Mouse (Mus musculus): Measurements from ENCODE around the gene Prune1. TPM values are rescaled to one million over a fixed set of nuclear protein-coding genes. Genes with fewer than 3 reads are reported as not detected.

Prune1 gene
- polyA plus RNA-seq, 1 experiment from 2014 or later, result 20.3 TPM

DNA sequence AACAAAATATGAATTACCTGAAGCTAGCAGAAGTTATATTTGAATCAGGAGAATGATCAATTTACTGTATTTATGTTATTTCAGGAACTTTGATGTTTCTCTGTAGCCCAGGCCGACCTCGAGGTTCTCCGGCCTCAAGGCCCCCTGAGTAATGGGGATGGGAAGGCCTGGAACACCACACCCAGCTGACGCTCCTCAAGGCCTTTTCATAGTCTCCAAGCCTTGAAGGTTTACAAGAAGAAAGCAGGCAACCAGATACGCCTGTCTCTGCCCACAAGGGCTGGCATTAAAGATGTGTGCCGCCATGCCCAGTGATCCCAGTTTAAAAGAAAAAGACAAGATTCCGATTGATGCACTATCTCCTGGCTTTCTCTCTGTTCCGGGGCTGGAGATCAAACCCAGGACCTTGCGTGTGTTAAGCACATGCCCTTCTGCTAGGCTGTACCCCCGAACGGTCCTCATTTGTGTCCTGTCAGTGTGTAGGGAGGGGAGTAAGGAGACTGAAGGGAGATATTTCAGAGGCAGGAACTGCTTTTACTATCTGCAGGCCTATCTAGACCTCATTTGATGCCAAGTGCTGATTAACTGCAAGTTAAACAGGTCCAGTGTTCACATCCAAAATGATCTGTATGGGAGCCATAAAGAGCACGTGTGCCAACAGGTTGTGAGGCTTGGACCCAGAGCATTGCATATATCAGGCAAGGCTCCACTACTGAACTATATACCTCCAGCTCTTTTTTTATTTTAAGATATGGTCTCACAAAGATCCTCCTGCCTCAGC is 2.8 kb upstream of the Prune1 start:
- Histone ChIP-seq H3K4me2 (ENCODE audit: low read length) (peak overlapping the region; percentile 75), H3K4me1 (replicated peaks; ENCODE audit: insufficient read depth, low read length) (peaks cover 20% of the 10 kb centered on the region), H3K9ac (ENCODE audit: low read depth, low read length) (no peak overlapping the region), H3K9me3 (replicated peaks; ENCODE audit: low read length) (no peaks in the 10 kb centered on the region), H3K27ac (no peak overlapping the region), H3K27me3 (ENCODE audit: insufficient read depth, low read length) (no peaks in the 10 kb centered on the region), H3K4me3 (replicated peaks; ENCODE audit: low read depth, low read length) (peak overlapping the region; percentile 58; the same call in 1 of the 2 replicates), H3K36me3 (ENCODE audit: insufficient read depth, low read length) (peaks cover 16% of the 10 kb centered on the region; the same call in 1 of the 2 replicates)
- ATAC-seq (replicated peaks; ENCODE audit: low FRiP score, low read depth) (no peak), DNase-seq (ENCODE audit: low spot score) (no peak)
- 82% methylated on average over 12 of the region's 12 CpGs for WGBS
- TF ChIP-seq CTCF (IDR thresholded peaks at IDR 0.05; ENCODE audit: low read depth), result no peak

DNA sequence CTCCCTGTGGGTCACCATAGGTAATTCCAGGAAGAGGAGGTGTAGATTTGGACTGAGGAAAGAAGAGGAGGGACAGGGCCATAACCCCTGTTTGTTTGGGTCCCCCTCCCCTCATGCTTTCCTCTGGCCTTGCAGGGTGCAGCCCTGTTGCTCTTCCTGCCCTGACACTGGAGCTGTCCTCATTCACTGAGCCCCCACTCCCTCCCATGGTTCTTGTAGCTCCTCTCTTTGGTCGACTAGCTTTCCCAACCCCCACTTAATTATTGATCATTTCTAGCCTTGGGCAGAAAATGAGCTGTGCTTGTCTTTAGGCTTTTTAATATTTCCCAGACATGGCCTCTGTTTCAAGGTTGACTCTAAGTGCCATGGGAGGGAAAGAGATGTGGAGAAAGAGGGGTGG is 2.2 kb upstream of the Prune1 start:
- ATAC-seq (replicated peaks; ENCODE audit: low FRiP score, low read depth), result no peak
- peak overlapping the region; percentile 97 for H3K27ac ChIP-seq
- peak overlapping the region; percentile 77 for H3K9ac ChIP-seq (ENCODE audit: low read depth, low read length)

DNA sequence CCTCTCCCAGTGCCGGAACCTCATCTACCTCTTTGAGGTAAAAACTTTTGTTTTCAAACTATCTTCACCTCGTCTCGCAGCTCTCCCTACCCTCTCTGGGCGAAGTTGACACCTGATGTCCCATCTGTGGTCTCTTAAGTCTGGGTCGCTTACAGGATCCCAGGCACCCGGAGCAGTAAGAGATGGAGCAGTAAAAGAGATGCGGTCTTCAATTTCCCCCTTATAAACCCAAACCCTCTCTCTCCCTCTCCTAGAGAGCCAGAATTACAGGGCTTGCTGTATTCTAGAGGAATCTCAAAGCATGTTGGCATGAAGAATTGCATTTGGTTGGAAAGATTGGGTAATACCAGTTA is 1.7 kb upstream of the Prune1 start:
- no peak for TF ChIP-seq CTCF (IDR thresholded peaks at IDR 0.05; ENCODE audit: low read depth)
- Histone ChIP-seq H3K27ac (peak overlapping the region; percentile 97), H3K4me2 (ENCODE audit: low read length) (peak overlapping the region; percentile 75), H3K9ac (ENCODE audit: low read depth, low read length) (peak overlapping the region; percentile 77), H3K4me3 (replicated peaks; ENCODE audit: low read depth, low read length) (peak overlapping the region; percentile 58), H3K36me3 (ENCODE audit: insufficient read depth, low read length) (peaks cover 11% of the 10 kb centered on the region; the same call in 1 of the 2 replicates), H3K9me3 (replicated peaks; ENCODE audit: low read length) (no peaks in the 10 kb centered on the region), H3K27me3 (ENCODE audit: insufficient read depth, low read length) (no peaks in the 10 kb centered on the region), H3K4me1 (replicated peaks; ENCODE audit: insufficient read depth, low read length) (peaks cover 20% of the 10 kb centered on the region)
- no peak for DNase-seq (ENCODE audit: low spot score)
- ATAC-seq (replicated peaks; ENCODE audit: low FRiP score, low read depth), result no peak
- under 1% methylated on average over 7 of the region's 7 CpGs for WGBS

More for the DNA sequence above, 2.2 kb upstream of the Prune1 start:
- H3K9me3 ChIP-seq (replicated peaks; ENCODE audit: low read length), result no peaks in the 10 kb centered on the region
- peak overlapping the region; percentile 58 for H3K4me3 ChIP-seq (replicated peaks; ENCODE audit: low read depth, low read length)
- WGBS, result 13% methylated on average over 1 of the region's 1 CpGs
- TF ChIP-seq CTCF (IDR thresholded peaks at IDR 0.05; ENCODE audit: low read depth), result no peak
- no peaks in the 10 kb centered on the region for H3K27me3 ChIP-seq (ENCODE audit: insufficient read depth, low read length)
- DNase-seq (ENCODE audit: low spot score), result no peak
- peak overlapping the region; percentile 75 for H3K4me2 ChIP-seq (ENCODE audit: low read length)
- H3K4me1 ChIP-seq (replicated peaks; ENCODE audit: insufficient read depth, low read length), result peaks cover 20% of the 10 kb centered on the region
- peaks cover 15% of the 10 kb centered on the region; the same call in 1 of the 2 replicates for H3K36me3 ChIP-seq (ENCODE audit: insufficient read depth, low read length)

DNA sequence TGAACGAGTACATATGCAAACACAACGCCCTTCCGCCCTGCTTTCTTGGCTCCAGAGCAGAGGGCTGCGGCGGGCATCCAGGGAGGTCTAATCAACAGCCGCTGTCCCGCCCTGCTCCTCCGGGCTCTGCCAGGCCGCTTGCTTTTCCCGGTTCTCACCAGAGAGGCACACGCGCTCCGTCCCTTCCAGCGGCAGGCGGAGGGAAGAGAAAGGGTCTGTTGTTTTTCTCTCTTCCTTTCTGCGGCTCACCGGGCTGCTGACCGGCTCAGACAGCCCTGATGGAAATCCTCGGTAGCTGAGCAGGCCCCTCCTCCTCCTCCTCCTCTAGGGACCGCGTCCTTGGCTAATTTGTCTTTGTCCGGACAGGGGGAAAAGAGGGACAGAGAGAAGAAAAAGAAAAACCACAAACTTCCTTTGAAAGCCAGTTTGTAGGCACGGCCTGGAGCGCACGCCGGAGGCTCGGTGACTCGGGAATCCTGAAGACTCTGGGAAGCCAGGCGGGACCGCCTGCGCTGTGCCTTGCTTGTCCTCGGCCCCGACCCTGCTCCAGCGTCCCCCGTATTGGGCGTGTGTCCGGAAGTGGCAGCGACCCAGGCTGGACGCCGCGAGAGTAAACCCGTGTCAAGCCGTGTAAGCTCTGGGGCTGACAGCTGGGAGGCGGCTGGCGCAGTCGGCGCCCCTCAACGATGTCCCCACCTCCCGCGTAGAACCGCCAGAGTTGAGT is 1.2 kb upstream of the Prune1 start:
- Histone ChIP-seq H3K36me3 (ENCODE audit: insufficient read depth, low read length) (peaks cover 6% of the 10 kb centered on the region; the same call in 1 of the 2 replicates), H3K9me3 (replicated peaks; ENCODE audit: low read length) (no peaks in the 10 kb centered on the region), H3K4me2 (ENCODE audit: low read length) (peak overlapping the region; percentile 75), H3K27ac (peak overlapping the region; percentile 97), H3K4me3 (replicated peaks; ENCODE audit: low read depth, low read length) (peak overlapping the region; percentile 58), H3K27me3 (ENCODE audit: insufficient read depth, low read length) (no peaks in the 10 kb centered on the region), H3K4me1 (replicated peaks; ENCODE audit: insufficient read depth, low read length) (peaks cover 20% of the 10 kb centered on the region), H3K9ac (ENCODE audit: low read depth, low read length) (peak overlapping the region; percentile 77)
- under 1% methylated on average over 50 of the region's 51 CpGs for WGBS
- ATAC-seq (replicated peaks; ENCODE audit: low FRiP score, low read depth), result peak; percentile 77
- peak; percentile 95 for DNase-seq (ENCODE audit: low spot score)
- peak; percentile 37 for TF ChIP-seq CTCF (IDR thresholded peaks at IDR 0.05; ENCODE audit: low read depth)

DNA sequence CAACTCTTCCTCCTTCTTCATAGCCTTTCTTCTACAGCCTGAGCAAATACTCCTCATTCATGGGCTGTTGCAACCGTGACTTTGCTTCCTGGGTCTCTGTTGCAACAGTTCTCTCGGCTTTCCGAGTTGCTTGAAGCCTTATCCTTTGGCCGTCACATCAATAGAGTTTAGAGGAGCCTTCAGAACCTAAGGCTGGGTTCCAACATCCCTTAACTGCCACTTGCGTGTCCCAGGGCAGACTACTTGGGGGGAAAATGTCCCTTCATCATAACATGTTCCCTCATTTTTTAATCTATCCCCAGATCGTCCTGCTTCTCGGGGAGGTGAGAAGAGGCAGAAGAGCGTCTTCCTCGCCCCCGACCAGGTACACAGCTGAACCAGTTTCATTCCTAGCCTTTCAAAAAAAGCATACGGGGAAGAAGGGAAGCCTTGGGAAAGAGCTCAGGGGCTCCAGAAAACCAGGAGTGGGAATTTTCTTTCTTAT is 547 bp upstream of the Prune1 start:
- no peak for TF ChIP-seq CTCF (IDR thresholded peaks at IDR 0.05; ENCODE audit: low read depth)
- 2% methylated on average over 11 of the region's 11 CpGs for WGBS
- Histone ChIP-seq H3K27me3 (ENCODE audit: insufficient read depth, low read length) (no peaks in the 10 kb centered on the region), H3K9me3 (replicated peaks; ENCODE audit: low read length) (no peaks in the 10 kb centered on the region), H3K4me3 (replicated peaks; ENCODE audit: low read depth, low read length) (peak overlapping the region; percentile 58), H3K4me1 (replicated peaks; ENCODE audit: insufficient read depth, low read length) (peaks cover 20% of the 10 kb centered on the region), H3K9ac (ENCODE audit: low read depth, low read length) (peak overlapping the region; percentile 77), H3K36me3 (ENCODE audit: insufficient read depth, low read length) (0 out of 2 replicates have a peak, but pooled peaks cover 3% of the 10 kb centered on the region), H3K27ac (peak overlapping the region; percentile 97), H3K4me2 (ENCODE audit: low read length) (peak overlapping the region; percentile 75)
- no peak for ATAC-seq (replicated peaks; ENCODE audit: low FRiP score, low read depth)
- DNase-seq (ENCODE audit: low spot score), result peak; percentile 46

DNA sequence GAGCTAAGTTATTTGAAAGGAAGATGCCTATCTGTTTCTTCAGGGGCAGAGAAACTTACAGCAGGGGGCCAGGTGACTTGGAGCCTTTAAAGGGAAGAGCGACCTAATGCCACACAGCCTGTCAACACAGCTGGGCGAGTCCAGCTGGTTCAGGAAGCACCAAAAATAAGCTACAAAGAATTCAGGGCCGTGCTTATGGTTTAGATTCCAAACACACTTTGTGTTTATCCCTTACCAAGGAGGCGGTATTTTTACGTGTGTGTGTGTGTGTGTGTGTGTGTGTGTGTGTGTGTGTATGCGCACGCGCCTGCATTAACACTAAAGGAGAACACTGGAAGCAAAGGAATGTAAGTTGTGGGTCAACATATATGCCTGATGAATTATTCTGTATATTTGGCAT is 1.1 kb downstream of the Prune1 start:
- Histone ChIP-seq H3K9ac (ENCODE audit: low read depth, low read length) (peak overlapping the region; percentile 72), H3K4me2 (ENCODE audit: low read length) (peak overlapping the region; percentile 75), H3K27me3 (ENCODE audit: insufficient read depth, low read length) (no peaks in the 10 kb centered on the region), H3K9me3 (replicated peaks; ENCODE audit: low read length) (no peaks in the 10 kb centered on the region), H3K4me1 (replicated peaks; ENCODE audit: insufficient read depth, low read length) (peaks cover 15% of the 10 kb centered on the region), H3K4me3 (replicated peaks; ENCODE audit: low read depth, low read length) (peak overlapping the region; percentile 58), H3K27ac (peak overlapping the region; percentile 97), H3K36me3 (ENCODE audit: insufficient read depth, low read length) (no peaks in the 10 kb centered on the region)
- 11% methylated on average over 8 of the region's 8 CpGs for WGBS
- ATAC-seq (replicated peaks; ENCODE audit: low FRiP score, low read depth), result no peak
- peak; percentile 57 for DNase-seq (ENCODE audit: low spot score)
- 0 out of 2 replicates have a peak, but pooled peaks have one; percentile 14 for TF ChIP-seq CTCF (IDR thresholded peaks at IDR 0.05; ENCODE audit: low read depth)

Data from kidney, postnatal 0 days (tissue).